Mouse (Mus musculus) heart, postnatal 0 days (tissue): Measurements from ENCODE around the gene Ripor2.

ENCODE experiments used
- CTCF ChIP-seq: IDR thresholded peaks from 2 replicates; pipeline ENCODE4 v1.5.1; 2016; ENCODE audit warnings: antibody characterized with exemption, control low read depth, low read depth
- EP300 ChIP-seq: IDR thresholded peaks from 2 replicates; pipeline ENCODE4 v1.6.1; 2016; ENCODE audit warnings: antibody characterized with exemption, low read depth

GRCm38 (mm10) chr13:24649099-24649498 lies 67.1 kb downstream of the Ripor2 start:
- TF ChIP-seq CTCF: no peak
- TF ChIP-seq EP300: no peak
